Mouse (Mus musculus) limb, embryonic 15.5 days (tissue): ENCODE measurements at regions not wholly inside any gene's neighbourhood (a gene's known extent, or its start where the extent isn't known, plus 50 kb on each side); places are given as distances from the start of the nearest gene placed in this dataset.

Experiments
- ATAC-seq: fragments of 200-750 bp; cut with Nextera tagmentation; 2 replicates; pipeline ENCODE4 v1.8.0; 2017; ENCODE audit warnings: low read depth, moderate TSS enrichment; ENCODE audit not compliant: insufficient number of reproducible peaks, low FRiP score, low TSS enrichment
- H3K27ac ChIP-seq: fragments of 300-500 bp; sonication (generic); 2 replicates; pipeline ENCODE4 v1.5.1; 2015; ENCODE audit warnings: moderate library complexity, mild to moderate bottlenecking, inconsistent platforms
- H3K27me3 ChIP-seq: fragments of 300-500 bp; sonication (generic); 2 replicates; pipeline ENCODE4 v1.6.1; 2015; ENCODE audit warnings: inconsistent platforms
- H3K36me3 ChIP-seq: fragments of 300-500 bp; sonication (generic); 2 replicates; pipeline ENCODE4 v1.6.1; 2015; ENCODE audit warnings: inconsistent platforms
- H3K4me1 ChIP-seq: fragments of 300-500 bp; sonication (generic); 2 replicates; pipeline ENCODE4 v1.6.1; 2015; ENCODE audit warnings: inconsistent platforms
- H3K4me2 ChIP-seq: fragments of 300-500 bp; sonication (generic); 2 replicates; pipeline ENCODE4 v1.6.1; 2015; ENCODE audit warnings: mild to moderate bottlenecking, inconsistent platforms
- H3K4me3 ChIP-seq: fragments of 300-500 bp; sonication (generic); 2 replicates; pipeline ENCODE4 v1.5.1; 2015; ENCODE audit warnings: mild to moderate bottlenecking, inconsistent platforms
- H3K9ac ChIP-seq: fragments of 300-500 bp; sonication (generic); 2 replicates; pipeline ENCODE4 v1.6.1; 2015; ENCODE audit warnings: inconsistent platforms
- H3K9me3 ChIP-seq: fragments of 300-500 bp; sonication (generic); 2 replicates; pipeline ENCODE4 v1.6.1; 2016; ENCODE audit warnings: inconsistent platforms
- WGBS: fragments of 180-500 bp; shearing (Covaris S2); methylation state at CpG from one replicate; pipeline ENCODE4 v1.1.7; 2015; 5-methylcytosine and 5-hydroxymethylcytosine counted together

GRCm38 (mm10) chr16:24156729-24157430 lies 168.2 kb upstream of the Bcl6 start:
- no peaks in the 10 kb centered on the region for H3K27me3 ChIP-seq
- peaks cover 4% of the 10 kb centered on the region; the same call in 1 of the 2 replicates for H3K4me1 ChIP-seq
- no peak overlapping the region for H3K4me2 ChIP-seq
- no peak overlapping the region for H3K4me3 ChIP-seq
- no peaks in the 10 kb centered on the region for H3K36me3 ChIP-seq
- no peak overlapping the region for H3K9ac ChIP-seq
- 63% methylated on average over 6 of the region's 6 CpGs for WGBS
- ATAC-seq = no peak
- H3K9me3 ChIP-seq = no peaks in the 10 kb centered on the region
- no peak overlapping the region for H3K27ac ChIP-seq

DNA sequence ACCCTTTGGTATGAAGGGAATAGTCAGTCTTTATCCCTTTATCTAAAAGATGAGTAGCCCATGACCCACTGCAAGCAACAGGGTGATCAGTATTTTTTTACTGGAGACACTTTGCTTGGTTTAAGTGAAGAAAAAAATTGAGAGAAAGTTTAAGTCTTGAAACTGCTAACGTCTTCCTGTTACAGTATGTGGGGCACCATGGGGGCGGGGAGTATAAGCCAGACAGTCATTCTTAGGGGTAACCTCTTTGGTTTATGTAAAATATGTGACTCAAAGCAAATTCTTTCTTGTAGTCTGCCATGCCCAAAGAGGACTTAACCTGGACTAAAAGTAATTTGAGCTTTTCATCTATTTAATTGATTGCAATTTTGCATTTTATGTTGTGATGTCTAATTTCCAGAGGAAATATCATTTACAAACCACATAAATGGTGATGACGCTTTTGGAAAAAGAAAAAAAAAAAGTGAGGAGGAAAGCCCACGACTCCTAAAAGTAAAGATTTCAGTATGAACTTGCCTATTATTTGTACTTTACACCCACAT lies 166.2 kb upstream of the Bcl6 start:
- Histone ChIP-seq H3K4me1 (peaks cover 4% of the 10 kb centered on the region; the same call in 1 of the 2 replicates), H3K9me3 (no peaks in the 10 kb centered on the region), H3K27me3 (no peaks in the 10 kb centered on the region), H3K4me2 (no peak overlapping the region), H3K27ac (no peak overlapping the region), H3K9ac (no peak overlapping the region), H3K36me3 (no peaks in the 10 kb centered on the region), H3K4me3 (no peak overlapping the region)
- ATAC-seq = no peak
- WGBS = 54% methylated on average over 4 of the region's 4 CpGs

GRCm38 (mm10) chr16:24153943-24154342 lies 165.3 kb upstream of the Bcl6 start:
- Histone ChIP-seq H3K27me3 (no peaks in the 10 kb centered on the region), H3K4me3 (no peak overlapping the region), H3K4me1 (peaks cover 4% of the 10 kb centered on the region; the same call in 1 of the 2 replicates), H3K36me3 (no peaks in the 10 kb centered on the region), H3K9ac (no peak overlapping the region), H3K9me3 (no peaks in the 10 kb centered on the region), H3K4me2 (no peak overlapping the region), H3K27ac (no peak overlapping the region)
- ATAC-seq = 0 out of 2 replicates have a peak, but pooled peaks have one; percentile 35
- 11% methylated on average over 1 of the region's 1 CpGs for WGBS

DNA sequence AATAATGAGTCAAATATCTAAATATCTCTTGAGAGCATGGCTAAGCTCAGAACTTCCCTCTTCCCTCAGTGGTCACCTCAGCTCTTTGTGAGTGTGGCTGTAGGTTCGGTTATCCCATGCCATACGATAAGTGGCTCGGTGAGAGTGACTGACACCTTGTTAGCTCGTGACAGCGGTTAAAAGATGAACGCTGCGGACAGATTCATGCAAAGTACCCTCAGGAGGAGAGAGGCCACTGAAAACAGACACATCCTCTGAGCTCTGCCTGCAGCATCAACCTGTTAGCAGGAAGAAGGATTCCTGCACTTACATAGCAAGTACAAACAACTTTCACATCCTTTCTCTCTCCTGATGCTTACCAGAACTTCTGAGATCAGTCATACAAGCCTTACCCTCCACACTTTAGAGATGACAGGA lies 163.2 kb upstream of the Bcl6 start:
- H3K36me3 ChIP-seq = no peaks in the 10 kb centered on the region
- 80% methylated on average over 7 of the region's 7 CpGs for WGBS
- ATAC-seq = no peak
- no peak overlapping the region for H3K9ac ChIP-seq
- no peak overlapping the region for H3K27ac ChIP-seq
- H3K27me3 ChIP-seq = no peaks in the 10 kb centered on the region
- H3K4me1 ChIP-seq = peaks cover 4% of the 10 kb centered on the region; the same call in 1 of the 2 replicates
- H3K4me3 ChIP-seq = no peak overlapping the region
- H3K4me2 ChIP-seq = no peak overlapping the region
- H3K9me3 ChIP-seq = no peaks in the 10 kb centered on the region

DNA sequence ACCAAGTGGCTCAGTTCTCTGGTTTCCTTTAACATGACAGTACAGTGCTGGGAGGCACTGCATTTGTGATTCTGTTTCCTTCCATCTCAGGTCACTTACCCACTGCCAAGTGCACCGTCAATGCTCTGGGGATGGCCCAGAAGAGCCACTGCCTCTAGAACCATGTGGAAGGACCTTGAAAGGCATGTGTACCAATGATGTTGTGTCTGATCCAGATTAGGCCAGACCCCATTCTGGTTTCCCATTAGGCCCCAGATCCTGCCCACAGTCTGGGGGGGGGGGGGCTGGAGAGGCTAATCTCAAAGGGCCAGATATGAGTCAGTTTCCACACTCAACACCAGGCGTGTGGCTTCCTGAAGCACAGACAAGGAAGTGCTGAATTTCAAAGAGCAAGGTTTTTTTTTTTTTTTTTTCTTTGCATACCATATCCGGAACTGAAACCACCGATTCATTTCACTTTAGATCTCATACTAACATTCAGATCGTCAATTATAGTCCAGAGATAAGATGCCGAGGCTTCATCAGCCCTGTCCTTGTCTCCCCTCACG lies 162.6 kb upstream of the Bcl6 start:
- no peak for ATAC-seq
- H3K27me3 ChIP-seq = no peaks in the 10 kb centered on the region
- no peaks in the 10 kb centered on the region for H3K36me3 ChIP-seq
- no peaks in the 10 kb centered on the region for H3K9me3 ChIP-seq
- no peak overlapping the region for H3K9ac ChIP-seq
- H3K4me3 ChIP-seq = no peak overlapping the region
- 58% methylated on average over 7 of the region's 7 CpGs for WGBS
- H3K4me1 ChIP-seq = peaks cover 4% of the 10 kb centered on the region; the same call in 1 of the 2 replicates
- no peak overlapping the region for H3K4me2 ChIP-seq
- no peak overlapping the region for H3K27ac ChIP-seq

DNA sequence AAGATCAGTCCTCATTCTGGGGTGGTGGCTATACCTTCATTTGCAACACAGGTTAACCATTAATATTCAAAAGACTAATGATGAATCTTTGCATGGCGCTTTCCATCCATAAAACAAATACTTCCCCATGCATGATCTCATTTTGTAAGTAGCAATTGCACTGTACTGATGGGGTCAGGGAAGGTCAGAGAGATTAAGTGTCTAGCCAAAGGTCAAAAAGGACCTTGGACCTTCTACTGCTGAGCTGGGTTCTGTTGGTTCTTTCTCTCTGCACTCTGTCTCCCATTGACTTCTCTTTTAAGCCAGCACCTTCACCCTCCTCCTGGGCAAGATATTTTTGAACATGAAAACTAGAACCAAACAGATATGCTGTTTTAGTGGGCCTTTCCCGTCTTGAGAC lies 161.9 kb upstream of the Bcl6 start:
- Histone ChIP-seq H3K4me1 (peaks cover 4% of the 10 kb centered on the region; the same call in 1 of the 2 replicates), H3K27me3 (no peaks in the 10 kb centered on the region), H3K9me3 (no peaks in the 10 kb centered on the region), H3K27ac (no peak overlapping the region), H3K4me3 (no peak overlapping the region), H3K9ac (no peak overlapping the region), H3K4me2 (no peak overlapping the region), H3K36me3 (no peaks in the 10 kb centered on the region)
- 67% methylated on average over 2 of the region's 2 CpGs for WGBS
- ATAC-seq = no peak

- Histone ChIP-seq H3K27ac (no peak overlapping the region), H3K9ac (no peak overlapping the region), H3K4me2 (no peak overlapping the region), H3K4me1 (peaks cover 4% of the 10 kb centered on the region; the same call in 1 of the 2 replicates), H3K27me3 (no peaks in the 10 kb centered on the region), H3K36me3 (no peaks in the 10 kb centered on the region), H3K9me3 (no peaks in the 10 kb centered on the region), H3K4me3 (no peak overlapping the region)
- ATAC-seq = no peak
- whole genome bisulfite sequencing = 82% methylated on average over 4 of the region's 4 CpGs
Measured at GRCm38 (mm10) chr16:24149441-24149840, 160.8 kb upstream of the Bcl6 start.

DNA sequence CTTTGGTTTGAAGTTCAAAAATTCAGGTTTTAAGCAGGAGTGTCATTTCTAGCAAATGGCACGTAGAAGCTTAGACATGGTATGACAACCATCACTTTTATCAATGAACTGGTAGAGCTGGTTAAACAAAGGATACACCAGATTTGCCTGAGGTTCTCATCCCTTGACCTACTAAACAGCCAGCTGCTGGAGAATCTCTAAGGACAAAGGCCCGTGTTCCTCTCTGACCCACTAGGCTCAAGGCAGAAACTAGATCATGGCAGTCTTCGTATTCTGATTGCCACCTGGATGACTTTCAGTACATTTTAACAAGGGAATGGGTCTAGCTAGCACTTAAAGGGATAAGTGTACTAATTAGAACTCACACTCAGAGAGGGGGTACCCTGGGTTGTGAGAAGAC lies 155.2 kb upstream of the Bcl6 start:
- Histone ChIP-seq H3K9me3 (no peaks in the 10 kb centered on the region), H3K4me1 (no peaks in the 10 kb centered on the region), H3K4me3 (no peak overlapping the region), H3K4me2 (no peak overlapping the region), H3K27me3 (no peaks in the 10 kb centered on the region), H3K27ac (no peak overlapping the region), H3K36me3 (no peaks in the 10 kb centered on the region), H3K9ac (no peak overlapping the region)
- no peak for ATAC-seq
- WGBS = 78% methylated on average over 3 of the region's 3 CpGs

DNA sequence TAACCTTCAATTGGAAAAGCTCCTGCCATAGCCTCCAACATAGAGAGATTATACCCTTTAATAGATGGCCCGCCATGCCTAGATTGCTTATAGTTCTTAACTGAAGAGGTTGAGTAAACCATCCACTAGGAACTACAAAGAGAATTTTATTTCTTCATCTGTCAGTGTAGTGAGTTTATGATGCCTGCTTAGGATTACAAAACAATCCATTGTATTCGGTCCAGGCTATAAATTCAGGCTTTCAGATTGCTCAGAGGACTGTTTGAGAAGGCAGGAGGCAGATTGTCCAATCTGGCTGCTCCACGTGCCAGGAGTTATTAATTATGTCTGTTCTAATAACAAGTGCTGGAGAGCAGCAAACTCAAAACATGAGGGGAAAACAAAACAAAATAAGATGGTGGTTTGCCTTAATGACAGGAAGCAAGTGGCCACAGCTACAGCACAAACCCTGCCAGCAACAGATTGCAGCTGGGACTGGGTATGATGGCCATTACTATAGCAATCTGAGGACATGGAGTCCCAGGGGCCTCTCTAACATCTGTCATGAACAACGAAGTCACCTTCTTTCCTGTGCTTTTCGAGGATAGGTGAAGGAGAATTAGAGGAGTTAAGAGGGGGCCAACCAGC lies 154.4 kb upstream of the Bcl6 start:
- Histone ChIP-seq H3K36me3 (no peaks in the 10 kb centered on the region), H3K9ac (no peak overlapping the region), H3K4me2 (no peak overlapping the region), H3K27ac (no peak overlapping the region), H3K4me3 (no peak overlapping the region), H3K4me1 (no peaks in the 10 kb centered on the region), H3K27me3 (no peaks in the 10 kb centered on the region), H3K9me3 (no peaks in the 10 kb centered on the region)
- no peak for ATAC-seq
- WGBS = 26% methylated on average over 5 of the region's 5 CpGs

GRCm38 (mm10) chr16:24139109-24139508 lies 150.5 kb upstream of the Bcl6 start:
- Histone ChIP-seq H3K4me2 (no peak overlapping the region), H3K27me3 (no peaks in the 10 kb centered on the region), H3K9ac (no peak overlapping the region), H3K4me1 (no peaks in the 10 kb centered on the region), H3K4me3 (no peak overlapping the region), H3K36me3 (no peaks in the 10 kb centered on the region), H3K27ac (no peak overlapping the region), H3K9me3 (no peaks in the 10 kb centered on the region)
- no peak for ATAC-seq
- WGBS = 60% methylated on average over 3 of the region's 3 CpGs

GRCm38 (mm10) chr16:24137266-24138033 lies 148.8 kb upstream of the Bcl6 start:
- H3K4me3 ChIP-seq = no peak overlapping the region
- ATAC-seq = no peak
- H3K4me1 ChIP-seq = no peaks in the 10 kb centered on the region

More at GRCm38 (mm10) chr16:24137266-24138033, 148.8 kb upstream of the Bcl6 start:
- H3K9ac ChIP-seq = no peak overlapping the region
- no peak overlapping the region for H3K4me2 ChIP-seq
- H3K9me3 ChIP-seq = no peaks in the 10 kb centered on the region
- H3K27me3 ChIP-seq = no peaks in the 10 kb centered on the region
- no peaks in the 10 kb centered on the region for H3K36me3 ChIP-seq
- WGBS = 64% methylated on average over 7 of the region's 7 CpGs
- no peak overlapping the region for H3K27ac ChIP-seq
